Mouse (Mus musculus): ENCODE measurements around the gene Llgl1.
A peak's percentile ranks its signal among the peaks of the same experiment; 100 is the strongest.

DNA sequence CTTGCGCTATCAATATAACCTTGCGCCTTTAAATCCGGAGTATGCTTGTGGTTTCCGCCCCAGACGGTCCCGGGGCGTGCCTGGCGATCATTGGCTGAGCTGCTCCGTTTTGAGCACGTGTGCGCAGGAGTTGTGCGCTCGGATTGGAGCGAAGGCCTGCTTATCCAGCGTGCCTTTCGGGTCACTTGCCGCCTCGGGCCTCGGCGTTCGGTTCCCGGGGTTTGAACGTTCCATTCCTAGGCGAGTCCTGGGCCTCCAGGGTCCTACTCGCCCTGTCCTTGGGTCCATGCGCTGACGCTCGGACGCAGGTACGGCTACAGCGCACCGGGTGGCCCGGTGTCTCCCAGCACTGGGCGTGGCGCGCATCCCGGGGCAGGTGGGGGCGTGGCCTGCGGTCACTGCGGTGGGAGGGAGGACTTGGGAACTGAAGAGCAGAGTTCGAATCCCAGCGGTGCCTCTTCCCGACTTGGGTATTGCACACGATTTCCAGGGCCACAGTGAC lies 28.8 kb downstream of the Llgl1 start, which contains the start of gene Mief2:
- TF ChIP-seq CTCF (IDR thresholded peaks at IDR 0.05; ENCODE audit: control insufficient read depth, insufficient read depth, insufficient read length), result no peak
- TF ChIP-seq MAX (IDR thresholded peaks at IDR 0.05), result peak; percentile 86
